8 mouse cellular contexts compared by ENCODE assay signal in the genomic region with DNA sequence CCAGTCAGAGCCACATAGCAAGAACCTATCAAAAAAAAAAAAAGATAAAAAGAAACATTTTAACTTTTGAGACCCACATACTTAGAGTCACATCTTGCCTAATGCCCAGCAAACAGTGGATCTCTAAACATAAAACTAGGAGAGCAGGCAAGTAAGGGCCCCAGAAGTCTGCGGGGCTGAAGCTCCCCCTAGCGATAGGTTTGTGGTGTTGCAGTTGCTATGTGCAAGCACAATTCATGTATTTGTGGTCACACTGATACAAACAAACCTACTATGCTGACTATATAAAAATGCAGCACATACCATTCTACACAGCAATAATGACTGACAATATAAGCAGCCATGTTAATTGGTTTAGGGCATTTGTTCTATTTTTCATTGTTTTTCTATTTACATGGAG. TPM values are rescaled to one million over a fixed set of nuclear protein-coding genes. Genes with fewer than 3 reads are reported as not detected.
DNase-seq lines count a peak whose midpoint lies in the region; ATAC-seq lines count a peak whose summit lies in the region.
"Had no signal": no experiment of that assay in that cellular context is flagged by ENCODE, and none has a peak within 500 bp of the region (broad histone marks: within the 10 kb centered on the region; RNA-seq: fewer than 3 reads in every experiment).

No protein-coding gene starts in this region.

- no peak overlapping the region for H3K4me2 ChIP-seq in midbrain, embryonic 16.5 days (ENCODE audit: low read length)

- H3K9ac ChIP-seq in midbrain, embryonic 16.5 days (ENCODE audit: low read depth, low read length), result no peak overlapping the region

- H3K27ac ChIP-seq in midbrain, embryonic 10.5 days (replicated peaks), result no peak overlapping the region
- no peak overlapping the region for H3K27ac ChIP-seq in midbrain, embryonic 16.5 days (ENCODE audit: low read length)

- H3K9me3 ChIP-seq in midbrain, embryonic 10.5 days (replicated peaks), result no peaks in the 10 kb centered on the region
- no peaks in the 10 kb centered on the region for H3K9me3 ChIP-seq in midbrain, embryonic 16.5 days (replicated peaks; ENCODE audit: control insufficient read depth, low read length, poor library complexity, severe bottlenecking)

- 21% methylated on average over 2 of the region's 2 CpGs for WGBS in midbrain, embryonic 10.5 days
- WGBS in midbrain, embryonic 16.5 days, result 20% methylated on average over 2 of the region's 2 CpGs

- no peaks in the 10 kb centered on the region for H3K4me1 ChIP-seq in midbrain, embryonic 10.5 days
- no peaks in the 10 kb centered on the region for H3K4me1 ChIP-seq in midbrain, embryonic 16.5 days (ENCODE audit: control insufficient read depth, insufficient read depth, low read length)

- DNase-seq in midbrain, embryonic 10.5 days (ENCODE audit: low spot score), result peak; percentile 30
- DNase-seq in ZHBTc4 (ENCODE audit: low read depth, low spot score), result peak; percentile 77
- DNase-seq in induced T-regulatory cell, adult 2 months (ENCODE audit: low read depth), result peak; percentile 77
- DNase-seq in retina, embryonic 14.5 days (ENCODE audit: low spot score), result peak; percentile 77
- no peak for DNase-seq in ovary, postnatal 36 days (ENCODE audit: low spot score)
- DNase-seq in layer of hippocampus, postnatal 14 days (ENCODE audit: low spot score in 2 of 2), result no peak

- no peak for ATAC-seq in midbrain, embryonic 16.5 days

- no peaks in the 10 kb centered on the region for H3K27me3 ChIP-seq in midbrain, embryonic 10.5 days (ENCODE audit: low read depth, poor library complexity, severe bottlenecking)
- no peaks in the 10 kb centered on the region for H3K27me3 ChIP-seq in midbrain, embryonic 16.5 days (ENCODE audit: control insufficient read depth, insufficient read depth, low read depth, low read length)

- H3K4me3 ChIP-seq in midbrain, embryonic 10.5 days, result no peak overlapping the region
- no peak overlapping the region for H3K4me3 ChIP-seq in midbrain, embryonic 16.5 days (ENCODE audit: low read depth, low read length)

- peaks cover 93% of the 10 kb centered on the region for H3K36me3 ChIP-seq in midbrain, embryonic 10.5 days
- peaks cover 29% of the 10 kb centered on the region for H3K36me3 ChIP-seq in midbrain, embryonic 16.5 days (ENCODE audit: control insufficient read depth, insufficient read depth, low read length)

RNA-seq across cellular contexts. Expression of a gene that starts 11.9 kb away (rescaled TPM):
- 91.6 and 97.6 TPM in 2 replicates for polyA plus RNA-seq in midbrain, embryonic 10.5 days (2016; fragmentation: Nextera tagmentation; extraction: Ambion mirVana)
- polyA plus RNA-seq in midbrain, embryonic 16.5 days (2015; fragmentation: Nextera tagmentation; extraction: Ambion mirVana), result 65.8 and 69.1 TPM in 2 replicates
- 10 to 100 TPM; 63.8 to 68.7 TPM for total RNA-seq in layer of hippocampus, postnatal 14 days (2021)

RNA-seq across cellular contexts. Expression of a gene that starts 36.8 kb away (rescaled TPM):
- polyA plus RNA-seq in midbrain, embryonic 10.5 days (2016; fragmentation: Nextera tagmentation; extraction: Ambion mirVana), result not detected in 2 replicates
- polyA plus RNA-seq in midbrain, embryonic 16.5 days (2015; fragmentation: Nextera tagmentation; extraction: Ambion mirVana), result not detected in 2 replicates
- total RNA-seq in layer of hippocampus, postnatal 14 days (2021), result not detected
- polyA plus RNA-seq: gonadal fat pad, adult 2 months had no signal

RNA-seq across cellular contexts. Expression of a gene that starts 38.7 kb away (rescaled TPM):
- 6.7 and 7.7 TPM in 2 replicates for polyA plus RNA-seq in midbrain, embryonic 10.5 days (2016; fragmentation: Nextera tagmentation; extraction: Ambion mirVana)
- 2.1 and 2.2 TPM in 2 replicates for polyA plus RNA-seq in midbrain, embryonic 16.5 days (2015; fragmentation: Nextera tagmentation; extraction: Ambion mirVana)
- total RNA-seq in layer of hippocampus, postnatal 14 days (2021), result 1 to 10 TPM; 3.0 to 3.8 TPM

Comparison
In these comparisons a context has a peak if more than half of its experiments do, and no peak if none do; other contexts are left out.
1. DNase-seq: peak in midbrain, embryonic 10.5 days (single experiment), ZHBTc4 (single experiment), induced T-regulatory cell, adult 2 months (single experiment) and retina, embryonic 14.5 days (single experiment); none in ovary, postnatal 36 days (single experiment) and layer of hippocampus, postnatal 14 days (0 of 2).